Mouse (Mus musculus) cortical plate, adult 2 months (tissue): ENCODE results near the gene Armc7.

Experiments used
- CTCF ChIP-seq: fragments of 200-500 bp; IDR thresholded peaks from 2 replicates; pipeline ENCODE4 v1.5.1; 2011; ENCODE audit warnings: mild to moderate bottlenecking, control low read depth, low read length; ENCODE audit not compliant: insufficient read depth; ENCODE audit errors: extremely low read depth
- POLR2A ChIP-seq: fragments of 200-500 bp; IDR thresholded peaks from 2 replicates; pipeline ENCODE4 v1.6.1; 2011; ENCODE audit warnings: mild to moderate bottlenecking, low read length, control low read depth; ENCODE audit not compliant: insufficient read depth; ENCODE audit errors: extremely low read depth

- TF ChIP-seq CTCF (no peak), POLR2A (no peak)
Observed at GRCm38 (mm10) chr11:115472183-115472582, 3.3 kb upstream of the Armc7 start.
